Mouse (Mus musculus): ENCODE data around the gene Olfr1362. TPM values are rescaled to one million over a fixed set of nuclear protein-coding genes. Genes with fewer than 3 reads are reported as not detected.

Olfr1362 gene
- not detected in 2 replicates for polyA plus RNA-seq (2015; fragmentation: Nextera tagmentation; extraction: Ambion mirVana)

GRCm38 (mm10) chr13:21613922-21614321 lies at the start of gene Olfr1362:
TSS of gene Olfr1362 (minus strand) at chr13:21614022.
- Histone ChIP-seq H3K9ac (ENCODE audit: low read length) (no peak within 1 kb of the TSS), H3K4me2 (ENCODE audit: low read depth, low read length) (no peak within 1 kb of the TSS), H3K4me1 (ENCODE audit: control insufficient read depth, insufficient read depth, low read length) (no peaks in the 10 kb centered on the region), H3K27me3 (ENCODE audit: control insufficient read depth, insufficient read depth, low read length) (no peaks in the 10 kb centered on the region), H3K4me3 (replicated peaks; ENCODE audit: low read length) (no peak within 1 kb of the TSS), H3K36me3 (ENCODE audit: control insufficient read depth, insufficient read depth, low read length) (no peaks in the 10 kb centered on the region), H3K27ac (ENCODE audit: low read length) (no peak within 1 kb of the TSS), H3K9me3 (replicated peaks; ENCODE audit: control insufficient read depth, low read length) (no peaks in the 10 kb centered on the region)
- no peak for ATAC-seq (ENCODE audit: insufficient read depth, low FRiP score)

DNA sequence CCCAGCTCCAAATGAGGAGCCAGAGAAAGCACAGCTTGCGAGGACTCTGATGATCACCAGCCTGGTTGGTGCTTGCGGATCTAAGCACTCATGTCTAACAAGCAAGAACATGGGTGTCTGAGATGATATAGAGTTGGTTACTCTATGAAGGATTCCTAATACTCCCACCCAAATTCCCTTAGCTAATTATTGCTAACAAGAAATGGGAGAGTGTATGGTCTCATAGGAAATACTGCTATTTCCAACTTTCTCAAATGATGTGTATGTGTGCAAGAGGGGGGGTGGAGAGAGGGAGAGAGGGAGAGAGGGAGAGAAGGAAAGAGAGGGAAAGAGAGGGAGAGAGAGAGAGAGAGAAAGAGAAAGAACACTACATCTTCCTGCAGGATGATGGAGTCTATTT lies 49.5 kb upstream of the Olfr1362 start, which contains the start of gene Olfr1361:
Gene Olfr1361 (minus strand): TSS at position 101 of the 400 bp plus-strand sequence.
- H3K27ac ChIP-seq (ENCODE audit: low read length): no peak within 1 kb of the TSS
- no peak within 1 kb of the TSS for H3K4me2 ChIP-seq (ENCODE audit: low read depth, low read length)
- H3K9ac ChIP-seq (ENCODE audit: low read length): no peak within 1 kb of the TSS
- ATAC-seq (ENCODE audit: insufficient read depth, low FRiP score): no peak
- H3K9me3 ChIP-seq (replicated peaks; ENCODE audit: control insufficient read depth, low read length): no peaks in the 10 kb centered on the region
- H3K36me3 ChIP-seq (ENCODE audit: control insufficient read depth, insufficient read depth, low read length): no peaks in the 10 kb centered on the region
- no peaks in the 10 kb centered on the region for H3K4me1 ChIP-seq (ENCODE audit: control insufficient read depth, insufficient read depth, low read length)
- no peak within 1 kb of the TSS for H3K4me3 ChIP-seq (replicated peaks; ENCODE audit: low read length)
- WGBS: 55% methylated on average over 2 of the region's 2 CpGs
- no peaks in the 10 kb centered on the region for H3K27me3 ChIP-seq (ENCODE audit: control insufficient read depth, insufficient read depth, low read length)

DNA sequence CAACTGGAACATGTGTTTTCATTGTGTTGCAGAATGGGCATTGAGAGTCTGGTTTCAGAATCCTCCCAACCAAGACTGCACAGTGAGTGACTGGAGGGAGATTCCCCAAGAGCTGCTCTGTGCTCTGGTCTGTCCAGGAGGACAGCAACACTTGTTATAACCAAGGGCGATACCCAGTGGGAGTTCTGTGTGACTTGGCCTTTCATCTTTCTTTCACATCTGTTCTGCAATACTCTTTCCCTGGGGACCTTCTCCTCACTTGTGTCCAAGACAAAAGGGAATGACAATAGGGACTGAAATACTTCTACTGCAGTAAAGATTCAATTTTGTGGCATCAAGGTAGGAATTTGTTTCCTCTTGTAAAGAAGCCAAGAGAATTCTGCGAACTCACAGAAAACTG lies 28.6 kb upstream of the Olfr1362 start, which contains the start of gene Olfr11:
Gene Olfr11 (minus strand): TSS at position 101 of the 400 bp plus-strand sequence.
- Histone ChIP-seq H3K9ac (ENCODE audit: low read length) (no peak within 1 kb of the TSS), H3K36me3 (ENCODE audit: control insufficient read depth, insufficient read depth, low read length) (no peaks in the 10 kb centered on the region), H3K4me1 (ENCODE audit: control insufficient read depth, insufficient read depth, low read length) (no peaks in the 10 kb centered on the region), H3K4me2 (ENCODE audit: low read depth, low read length) (no peak within 1 kb of the TSS), H3K4me3 (replicated peaks; ENCODE audit: low read length) (no peak within 1 kb of the TSS), H3K27ac (ENCODE audit: low read length) (no peak within 1 kb of the TSS), H3K9me3 (replicated peaks; ENCODE audit: control insufficient read depth, low read length) (no peaks in the 10 kb centered on the region), H3K27me3 (ENCODE audit: control insufficient read depth, insufficient read depth, low read length) (no peaks in the 10 kb centered on the region)
- 82% methylated on average over 2 of the region's 2 CpGs for WGBS
- ATAC-seq (ENCODE audit: insufficient read depth, low FRiP score): no peak

DNA sequence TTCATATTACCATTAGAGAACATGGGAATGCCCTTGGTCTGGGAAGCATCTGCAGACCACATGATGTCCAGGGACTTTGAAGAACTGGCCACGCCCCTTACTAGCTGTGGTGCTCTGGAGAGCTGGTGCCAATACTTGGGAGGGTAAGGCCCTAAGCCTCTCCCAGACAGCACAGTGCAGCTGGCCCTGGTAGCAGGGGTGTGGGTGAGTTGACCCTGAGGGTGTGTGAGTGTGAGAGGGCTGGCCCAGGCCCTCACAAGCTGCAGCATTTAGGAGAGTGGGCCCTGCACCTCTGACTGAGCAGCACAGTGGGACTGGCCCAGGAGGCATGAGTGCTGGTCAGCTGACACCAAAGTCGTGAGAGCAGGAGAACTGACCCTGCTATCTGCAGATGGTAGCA lies 22.2 kb downstream of the Olfr1362 start:
- Histone ChIP-seq H3K4me3 (replicated peaks; ENCODE audit: low read length) (no peak overlapping the region), H3K36me3 (ENCODE audit: control insufficient read depth, insufficient read depth, low read length) (no peaks in the 10 kb centered on the region), H3K4me1 (ENCODE audit: control insufficient read depth, insufficient read depth, low read length) (no peaks in the 10 kb centered on the region), H3K27ac (ENCODE audit: low read length) (no peak overlapping the region), H3K9ac (ENCODE audit: low read length) (no peak overlapping the region), H3K27me3 (ENCODE audit: control insufficient read depth, insufficient read depth, low read length) (no peaks in the 10 kb centered on the region), H3K4me2 (ENCODE audit: low read depth, low read length) (no peak overlapping the region), H3K9me3 (replicated peaks; ENCODE audit: control insufficient read depth, low read length) (0 out of 2 replicates have a peak, but pooled peaks cover 3% of the 10 kb centered on the region)
- WGBS: 46% methylated on average over 2 of the region's 2 CpGs
- ATAC-seq (ENCODE audit: insufficient read depth, low FRiP score): no peak; the same call in 1 of the 2 replicates

GRCm38 (mm10) chr13:21581659-21582058 lies 32.2 kb downstream of the Olfr1362 start, which contains the start of gene Olfr1364:
TSS of gene Olfr1364 (minus strand) at chr13:21581759.
- no peak within 1 kb of the TSS for H3K9ac ChIP-seq (ENCODE audit: low read length)
- no peaks in the 10 kb centered on the region for H3K4me1 ChIP-seq (ENCODE audit: control insufficient read depth, insufficient read depth, low read length)
- no peak within 1 kb of the TSS for H3K27ac ChIP-seq (ENCODE audit: low read length)
- no peaks in the 10 kb centered on the region for H3K9me3 ChIP-seq (replicated peaks; ENCODE audit: control insufficient read depth, low read length)
- H3K36me3 ChIP-seq (ENCODE audit: control insufficient read depth, insufficient read depth, low read length): no peaks in the 10 kb centered on the region
- no peak for ATAC-seq (ENCODE audit: insufficient read depth, low FRiP score)
- H3K27me3 ChIP-seq (ENCODE audit: control insufficient read depth, insufficient read depth, low read length): no peaks in the 10 kb centered on the region
- H3K4me2 ChIP-seq (ENCODE audit: low read depth, low read length): no peak within 1 kb of the TSS
- H3K4me3 ChIP-seq (replicated peaks; ENCODE audit: low read length): no peak within 1 kb of the TSS
- 86% methylated on average over 2 of the region's 2 CpGs for WGBS

Other genes with a start within 250 kb of the Olfr1362 start
- 66.8 and 73.7 TPM in 2 replicates for gene Zkscan3, start 211.3 kb downstream of the Olfr1362 start, polyA plus RNA-seq (2015; fragmentation: Nextera tagmentation; extraction: Ambion mirVana)
- gene Pgbd1, start 173.0 kb downstream of the Olfr1362 start, polyA plus RNA-seq (2015; fragmentation: Nextera tagmentation; extraction: Ambion mirVana): 2.3 and 2.4 TPM in 2 replicates
- gene Zscan26, start 160.3 kb downstream of the Olfr1362 start, polyA plus RNA-seq (2015; fragmentation: Nextera tagmentation; extraction: Ambion mirVana): 27.1 and 30.3 TPM in 2 replicates
- 1.3 and 1.6 TPM in 2 replicates for gene Nkapl, start 145.5 kb downstream of the Olfr1362 start, polyA plus RNA-seq (2015; fragmentation: Nextera tagmentation; extraction: Ambion mirVana)
- 2.8 and 3.4 TPM in 2 replicates for gene Zkscan4, start 135.1 kb downstream of the Olfr1362 start, polyA plus RNA-seq (2015; fragmentation: Nextera tagmentation; extraction: Ambion mirVana)
- gene Gm10065, start 134.6 kb downstream of the Olfr1362 start, polyA plus RNA-seq (2015; fragmentation: Nextera tagmentation; extraction: Ambion mirVana): not detected in 2 replicates
- 0.48 and 1.3 TPM in 2 replicates for gene AK157302, start 118.8 kb downstream of the Olfr1362 start, polyA plus RNA-seq (2015; fragmentation: Nextera tagmentation; extraction: Ambion mirVana)
- 6.7 and 20.9 TPM in 2 replicates for gene Gm11273, start 112.6 kb downstream of the Olfr1362 start, polyA plus RNA-seq (2015; fragmentation: Nextera tagmentation; extraction: Ambion mirVana)
- gene Zkscan8, start 82.9 kb downstream of the Olfr1362 start, polyA plus RNA-seq (2015; fragmentation: Nextera tagmentation; extraction: Ambion mirVana): 6.1 and 6.8 TPM in 2 replicates
- gene Olfr1366, start 71.2 kb downstream of the Olfr1362 start, polyA plus RNA-seq (2015; fragmentation: Nextera tagmentation; extraction: Ambion mirVana): 0.14 and 0.18 TPM in 2 replicates
- gene Olfr1535, start 54.1 kb downstream of the Olfr1362 start, polyA plus RNA-seq (2015; fragmentation: Nextera tagmentation; extraction: Ambion mirVana): 0.13 TPM in 1 of 2 replicates, not detected in the other
- gene Olfr1364, start 32.3 kb downstream of the Olfr1362 start, polyA plus RNA-seq (2015; fragmentation: Nextera tagmentation; extraction: Ambion mirVana): not detected in 2 replicates
- not detected in 2 replicates for gene Olfr11, start 28.5 kb upstream of the Olfr1362 start, polyA plus RNA-seq (2015; fragmentation: Nextera tagmentation; extraction: Ambion mirVana)
- gene Olfr1361, start 49.4 kb upstream of the Olfr1362 start, polyA plus RNA-seq (2015; fragmentation: Nextera tagmentation; extraction: Ambion mirVana): not detected in 2 replicates
- not detected in 2 replicates for gene Olfr1360, start 63.4 kb upstream of the Olfr1362 start, polyA plus RNA-seq (2015; fragmentation: Nextera tagmentation; extraction: Ambion mirVana)
- not detected in 2 replicates for gene Olfr1359, start 84.1 kb upstream of the Olfr1362 start, polyA plus RNA-seq (2015; fragmentation: Nextera tagmentation; extraction: Ambion mirVana)
- 1.5 and 3.8 TPM in 2 replicates for gene Hist1h2bl, start 102.1 kb upstream of the Olfr1362 start, polyA plus RNA-seq (2015; fragmentation: Nextera tagmentation; extraction: Ambion mirVana)
- gene Hist1h2ai, start 102.4 kb upstream of the Olfr1362 start, polyA plus RNA-seq (2015; fragmentation: Nextera tagmentation; extraction: Ambion mirVana): 7.3 and 11.8 TPM in 2 replicates
- gene Hist1h3h, start 103.6 kb upstream of the Olfr1362 start, polyA plus RNA-seq (2015; fragmentation: Nextera tagmentation; extraction: Ambion mirVana): 4.6 and 5.6 TPM in 2 replicates
- 1.9 and 2.5 TPM in 2 replicates for gene Hist1h2bm, start 108.0 kb upstream of the Olfr1362 start, polyA plus RNA-seq (2015; fragmentation: Nextera tagmentation; extraction: Ambion mirVana)
- gene Hist1h4j, start 121.0 kb upstream of the Olfr1362 start, polyA plus RNA-seq (2015; fragmentation: Nextera tagmentation; extraction: Ambion mirVana): 1.7 and 2.3 TPM in 2 replicates
- gene Hist1h4k, start 136.5 kb upstream of the Olfr1362 start, polyA plus RNA-seq (2015; fragmentation: Nextera tagmentation; extraction: Ambion mirVana): 3.9 and 8.4 TPM in 2 replicates
- gene Hist1h2ak, start 139.8 kb upstream of the Olfr1362 start, polyA plus RNA-seq (2015; fragmentation: Nextera tagmentation; extraction: Ambion mirVana): 18.1 and 21.5 TPM in 2 replicates
- 1.3 and 2.9 TPM in 2 replicates for gene Hist1h2bn, start 140.1 kb upstream of the Olfr1362 start, polyA plus RNA-seq (2015; fragmentation: Nextera tagmentation; extraction: Ambion mirVana)
- gene Hist1h1b, start 166.6 kb upstream of the Olfr1362 start, polyA plus RNA-seq (2015; fragmentation: Nextera tagmentation; extraction: Ambion mirVana): 9.6 and 10.6 TPM in 2 replicates
- gene Hist1h3i, start 169.3 kb upstream of the Olfr1362 start, polyA plus RNA-seq (2015; fragmentation: Nextera tagmentation; extraction: Ambion mirVana): 59.9 and 94.5 TPM in 2 replicates
- gene Hist1h2an, start 173.2 kb upstream of the Olfr1362 start, polyA plus RNA-seq (2015; fragmentation: Nextera tagmentation; extraction: Ambion mirVana): 1.9 and 2.6 TPM in 2 replicates
- 0.77 and 1.4 TPM in 2 replicates for gene Hist1h2bp, start 173.4 kb upstream of the Olfr1362 start, polyA plus RNA-seq (2015; fragmentation: Nextera tagmentation; extraction: Ambion mirVana)
- gene Hist1h2bq, start 196.2 kb upstream of the Olfr1362 start, polyA plus RNA-seq (2015; fragmentation: Nextera tagmentation; extraction: Ambion mirVana): 9.1 and 14.2 TPM in 2 replicates
- gene Hist1h2ao, start 196.4 kb upstream of the Olfr1362 start, polyA plus RNA-seq (2015; fragmentation: Nextera tagmentation; extraction: Ambion mirVana): 1.5 TPM in 1 of 2 replicates, not detected in the other
- not detected in 2 replicates for gene Hist1h4m, start 197.7 kb upstream of the Olfr1362 start, polyA plus RNA-seq (2015; fragmentation: Nextera tagmentation; extraction: Ambion mirVana)
- 13.0 and 15.5 TPM in 2 replicates for gene Hist1h4n, start 218.2 kb upstream of the Olfr1362 start, polyA plus RNA-seq (2015; fragmentation: Nextera tagmentation; extraction: Ambion mirVana)
- gene Hist1h2ap, start 219.5 kb upstream of the Olfr1362 start, polyA plus RNA-seq (2015; fragmentation: Nextera tagmentation; extraction: Ambion mirVana): 1,905 and 2,657 TPM in 2 replicates
- 11.8 and 18.5 TPM in 2 replicates for gene Hist1h2br, start 219.7 kb upstream of the Olfr1362 start, polyA plus RNA-seq (2015; fragmentation: Nextera tagmentation; extraction: Ambion mirVana)